Mouse (Mus musculus) lung, adult 18-20 months (tissue): Measurements from ENCODE around the gene Olfr768.
"Not testable (repeated sequence)": the region's sequence is repeated elsewhere in the genome, so short reads cannot be mapped to it uniquely, and the experiment has no call there.

Experiments
- DNase-seq, 2 experiments: peaks; one replicate each; pipeline ENCODE4 v3.0.0; 2022; ENCODE audit warnings: mixed read lengths in 2 of 2

Gene Olfr768

DNA sequence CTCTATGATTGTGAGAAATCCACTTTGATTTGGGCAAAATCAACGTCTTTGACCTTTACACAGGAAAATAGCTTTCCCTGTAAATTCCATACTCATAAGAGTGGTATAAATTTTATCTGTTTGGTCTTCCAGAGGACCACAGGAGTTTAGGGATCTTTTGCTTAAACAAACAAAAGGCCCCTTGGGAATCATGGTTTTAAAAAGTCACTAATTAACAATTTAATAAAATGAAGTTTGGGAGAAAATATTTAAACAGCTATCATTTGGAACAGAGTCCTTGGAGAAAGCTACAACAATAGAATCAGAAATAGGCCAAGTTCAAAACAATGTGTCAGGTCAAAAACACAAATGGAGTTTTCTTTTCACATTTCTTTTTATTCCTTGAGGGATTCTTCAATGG, at the start of gene Olfr768:
Gene Olfr768, minus strand, starts transcription at position 101 of the 400 bp plus-strand sequence.
- no peak for DNase-seq

DNA sequence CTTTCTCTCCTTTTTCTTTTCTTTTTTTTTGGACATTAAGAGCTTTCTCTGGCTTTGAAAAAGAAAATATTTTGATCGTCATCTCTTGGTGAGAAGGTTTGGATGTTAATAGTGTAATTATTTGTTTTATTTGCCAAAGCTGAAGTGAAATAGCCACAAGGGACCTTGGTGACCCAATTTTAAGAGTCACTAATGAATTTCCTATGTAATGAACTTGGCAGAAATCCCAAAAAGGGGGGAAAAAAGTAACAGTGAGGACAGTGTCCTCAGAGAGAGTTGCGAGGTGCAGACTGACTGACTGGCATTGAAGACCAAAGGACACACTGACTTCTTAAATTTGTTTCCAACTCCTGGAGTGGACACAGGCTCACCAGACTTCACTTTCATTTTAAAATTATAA, 39.7 kb upstream of the Olfr768 start, which contains the start of gene Olfr770:
Gene Olfr770, minus strand, starts transcription at position 101 of the 400 bp plus-strand sequence.
- DNase-seq, result no peak

DNA sequence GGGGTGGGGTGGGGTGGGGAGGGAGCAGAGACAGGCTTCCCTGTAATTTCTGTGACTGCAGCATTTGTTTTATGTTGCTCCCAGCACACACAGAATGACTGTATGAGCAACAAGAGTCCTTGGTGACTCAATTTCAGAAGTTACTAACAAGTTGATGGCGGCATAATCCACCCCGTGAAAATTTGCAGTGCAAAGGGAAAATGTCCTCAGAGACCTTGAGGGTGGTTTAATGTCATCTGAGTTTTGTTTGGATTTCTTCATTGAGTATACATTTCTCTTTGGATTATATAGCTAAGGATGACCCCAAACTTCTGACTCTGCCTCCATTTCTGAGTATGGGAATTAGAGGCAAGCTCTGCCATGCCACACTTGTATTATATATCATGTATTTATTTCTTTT, 18.6 kb upstream of the Olfr768 start, which contains the start of gene Olfr769:
Gene Olfr769, minus strand, starts transcription at position 101 of the 400 bp plus-strand sequence.
- no peak for DNase-seq

DNA sequence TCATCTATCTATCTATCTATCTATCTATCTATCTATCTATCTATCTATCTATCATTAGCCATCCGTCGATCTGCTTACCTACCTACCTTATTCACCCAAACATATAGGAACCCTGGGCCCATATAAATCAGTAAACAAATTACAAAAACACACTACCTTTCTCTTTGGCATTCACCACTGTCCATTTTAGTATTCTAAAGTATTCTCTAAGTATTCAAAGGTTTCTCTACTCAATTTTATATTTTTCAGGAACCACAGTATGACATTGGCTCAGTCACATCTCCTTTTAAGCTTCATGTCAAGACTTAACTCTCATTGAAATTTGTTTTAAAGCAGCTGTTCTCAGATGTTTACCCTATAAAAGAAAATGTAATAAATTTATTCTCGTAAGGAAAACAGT, 16.0 kb upstream of the Olfr768 start:
- DNase-seq, result no peak

DNA sequence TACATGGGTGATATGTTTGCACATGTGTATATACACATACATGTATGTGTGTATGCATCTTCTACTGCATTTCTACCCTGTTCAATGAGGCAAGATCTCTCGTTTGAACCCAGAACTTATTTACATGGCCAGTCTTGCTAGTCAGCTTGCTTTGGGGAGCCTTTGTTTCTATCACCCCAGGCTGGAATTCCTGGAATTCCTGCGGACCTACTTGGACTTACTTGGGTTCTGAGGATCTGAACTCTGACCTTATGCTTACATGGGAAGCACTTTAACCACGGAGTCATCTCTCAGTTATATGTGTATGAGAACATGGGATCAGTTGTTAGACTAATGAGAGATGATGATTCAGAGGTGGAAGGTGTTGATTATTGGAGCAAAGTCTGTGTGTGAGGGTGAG, 2.1 kb upstream of the Olfr768 start:
- no peak for DNase-seq

DNA sequence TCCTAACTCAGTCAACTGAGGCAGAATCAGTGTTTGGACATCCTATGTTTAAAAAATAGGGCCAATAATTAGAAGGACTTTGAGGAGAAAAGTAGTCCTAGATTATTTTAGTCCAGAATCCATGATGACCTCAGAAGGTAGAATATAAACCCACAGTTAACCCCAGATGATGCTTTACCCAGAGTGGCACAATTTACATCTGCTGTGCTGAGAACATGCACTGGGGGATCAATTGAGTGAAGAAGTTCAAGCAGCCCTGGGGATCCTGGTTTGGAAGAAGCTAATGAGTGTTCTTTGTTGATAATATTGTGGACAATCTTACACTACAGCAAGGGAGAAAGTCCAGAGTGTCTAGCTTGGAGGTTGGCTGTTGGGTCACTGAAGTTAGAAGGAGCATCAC, 16.4 kb downstream of the Olfr768 start, which contains the start of gene Olfr767:
Gene Olfr767, minus strand, starts transcription at position 101 of the 400 bp plus-strand sequence.
- not testable (repeated sequence) for DNase-seq

DNA sequence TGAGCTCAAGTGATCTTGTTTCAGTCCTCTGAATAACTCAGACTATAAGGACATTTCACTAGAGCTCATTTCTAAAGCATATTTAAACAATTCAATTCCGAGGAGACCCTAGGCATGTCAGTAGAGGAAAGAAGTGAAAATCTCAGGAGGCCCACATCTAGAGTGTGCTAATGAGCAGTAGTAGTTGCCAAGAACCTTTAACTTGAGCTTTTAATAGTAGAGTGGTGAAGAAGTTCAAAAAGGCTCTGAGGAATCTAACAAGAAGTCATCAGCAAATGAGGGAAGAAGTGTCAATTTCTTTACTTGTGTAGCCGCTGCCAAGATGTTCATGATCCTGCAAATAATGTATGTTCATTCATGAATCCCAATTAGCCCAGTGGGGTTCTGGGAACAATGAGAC, 30.3 kb downstream of the Olfr768 start, which contains the start of gene Olfr766-ps1:
Gene Olfr766-ps1, minus strand, starts transcription at position 101 of the 400 bp plus-strand sequence.
- no peak for DNase-seq

DNA sequence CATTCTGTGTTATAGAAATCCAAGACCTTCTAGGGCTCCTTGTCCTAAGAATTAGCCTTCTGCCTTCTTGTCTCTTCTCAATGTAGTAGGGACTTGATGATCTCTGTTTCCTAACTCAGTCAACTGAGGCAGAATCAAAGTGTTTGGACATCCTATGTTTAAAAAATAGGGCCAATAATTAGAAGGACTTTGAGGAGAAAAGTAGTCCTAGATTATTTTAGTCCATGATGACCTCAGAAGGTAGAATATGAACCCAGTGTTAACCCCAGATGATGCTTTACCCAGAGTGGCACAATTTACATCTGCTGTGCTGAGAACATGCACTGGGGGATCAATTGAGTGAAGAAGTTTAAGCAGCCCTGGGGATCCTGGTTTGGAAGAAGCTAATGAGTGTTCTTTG, 49.3 kb downstream of the Olfr768 start, which contains the start of gene Olfr765:
Gene Olfr765, minus strand, starts transcription at position 101 of the 400 bp plus-strand sequence.
- not testable (repeated sequence) for DNase-seq
